Mouse (Mus musculus): ENCODE measurements around the gene Slc26a11. TPM values are rescaled to one million over a fixed set of nuclear protein-coding genes. Genes with fewer than 3 reads are reported as not detected.
A peak's percentile ranks its signal among the peaks of the same experiment; 100 is the strongest.
"Not testable (repeated sequence)": the region's sequence is repeated elsewhere in the genome, so short reads cannot be mapped to it uniquely, and the experiment has no call there.

Slc26a11 gene
- polyA plus RNA-seq, 1 experiment from 2014 or later = 12.3 TPM

DNA sequence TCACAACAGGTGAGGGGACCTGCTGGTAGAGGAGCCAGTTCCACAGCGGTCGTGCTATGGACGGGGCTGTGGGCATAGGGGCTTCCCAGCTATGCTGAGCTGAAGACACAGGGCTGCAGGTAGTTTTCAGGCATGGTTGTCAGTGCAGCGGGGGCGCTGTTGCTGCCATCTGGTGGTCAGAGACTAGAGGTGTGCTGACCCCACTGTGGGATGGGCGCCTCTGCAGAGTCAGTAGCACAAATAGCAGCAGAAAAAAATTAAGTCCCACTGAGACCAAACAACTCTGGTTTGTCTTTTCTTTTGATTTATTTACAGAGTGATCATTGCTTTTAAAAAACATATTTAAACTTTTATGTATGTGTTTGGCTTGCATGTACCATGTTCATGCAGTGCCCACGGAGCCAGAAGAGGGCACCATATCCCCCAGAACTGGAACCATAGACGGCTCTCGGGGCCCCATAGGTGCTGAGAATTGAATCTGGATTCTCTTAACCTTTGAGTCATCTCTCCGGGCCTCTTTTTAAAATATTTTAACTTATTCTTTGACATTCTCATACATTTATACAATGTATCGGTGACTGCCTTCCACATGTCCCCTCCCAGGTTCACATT, 8.3 kb downstream of the Slc26a11 start:
- Histone ChIP-seq H3K9me3 (no peaks in the 10 kb centered on the region), H3K4me3 (no peak overlapping the region), H3K27me3 (no peaks in the 10 kb centered on the region), H3K27ac (no peak overlapping the region), H3K36me3 (peaks cover 16% of the 10 kb centered on the region; the same call in 1 of the 2 replicates), H3K9ac (no peak overlapping the region), H3K4me1 (no peaks in the 10 kb centered on the region), H3K4me2 (no peak overlapping the region)
- 31% methylated on average over 11 of the region's 11 CpGs for WGBS
- ATAC-seq (ENCODE audit: borderline replicate concordance, extremely low read depth, low FRiP score, low TSS enrichment) = peak; percentile 70; the same call in 1 of the 2 replicates

DNA sequence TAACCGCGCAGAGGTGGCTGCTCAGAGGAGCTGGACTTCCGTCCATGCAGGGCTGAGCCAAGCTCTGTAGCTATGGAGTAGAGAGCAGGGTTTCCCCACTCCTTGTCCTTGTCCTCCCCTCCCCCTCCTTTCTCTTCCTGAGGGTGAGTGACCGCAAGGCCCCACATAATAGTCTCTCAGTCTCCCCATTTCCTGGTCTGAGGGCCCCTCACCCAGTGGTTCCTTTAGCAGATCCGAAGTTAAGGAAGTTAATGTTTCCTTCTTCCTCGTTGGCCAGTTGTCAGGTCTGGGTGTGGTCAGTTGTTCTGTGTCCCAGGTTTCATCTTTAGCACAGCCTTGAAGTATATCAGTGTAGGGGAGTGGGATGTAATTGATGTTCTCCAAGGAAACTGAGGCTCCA, 20.1 kb downstream of the Slc26a11 start:
- 53% methylated on average over 6 of the region's 6 CpGs for WGBS
- Histone ChIP-seq H3K4me1 (peaks cover 6% of the 10 kb centered on the region; the same call in 1 of the 2 replicates), H3K9me3 (no peaks in the 10 kb centered on the region), H3K9ac (no peak overlapping the region), H3K4me3 (no peak overlapping the region), H3K27ac (no peak overlapping the region), H3K4me2 (no peak overlapping the region), H3K27me3 (no peaks in the 10 kb centered on the region), H3K36me3 (peaks cover 14% of the 10 kb centered on the region; the same call in 1 of the 2 replicates)
- ATAC-seq (ENCODE audit: borderline replicate concordance, extremely low read depth, low FRiP score, low TSS enrichment) = no peak

DNA sequence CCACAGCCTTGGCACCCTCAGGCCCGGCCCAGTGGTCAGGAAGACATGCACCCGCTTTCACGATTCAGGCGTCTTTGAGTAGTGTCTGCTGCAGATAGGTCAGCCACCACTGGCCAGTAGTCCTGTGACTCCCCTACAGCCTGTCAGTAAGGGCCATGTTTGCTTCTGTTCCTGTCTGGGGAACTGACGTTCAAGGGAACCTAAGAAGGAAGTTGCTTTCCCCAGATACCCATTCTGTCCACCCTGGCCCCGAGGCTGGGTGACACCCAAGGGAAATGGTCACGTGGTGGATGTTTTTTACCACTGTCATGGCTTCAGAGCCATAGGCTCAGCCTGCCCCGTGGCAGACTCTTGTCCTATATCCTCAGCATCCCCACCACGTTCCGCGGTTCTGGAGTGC, 22.0 kb downstream of the Slc26a11 start:
- Histone ChIP-seq H3K9me3 (no peaks in the 10 kb centered on the region), H3K4me3 (no peak overlapping the region), H3K36me3 (peaks cover 15% of the 10 kb centered on the region; the same call in 1 of the 2 replicates), H3K4me2 (no peak overlapping the region), H3K4me1 (peaks cover 6% of the 10 kb centered on the region; the same call in 1 of the 2 replicates), H3K27me3 (no peaks in the 10 kb centered on the region), H3K9ac (no peak overlapping the region), H3K27ac (no peak overlapping the region)
- WGBS = 90% methylated on average over 11 of the region's 11 CpGs
- no peak for ATAC-seq (ENCODE audit: borderline replicate concordance, extremely low read depth, low FRiP score, low TSS enrichment)

DNA sequence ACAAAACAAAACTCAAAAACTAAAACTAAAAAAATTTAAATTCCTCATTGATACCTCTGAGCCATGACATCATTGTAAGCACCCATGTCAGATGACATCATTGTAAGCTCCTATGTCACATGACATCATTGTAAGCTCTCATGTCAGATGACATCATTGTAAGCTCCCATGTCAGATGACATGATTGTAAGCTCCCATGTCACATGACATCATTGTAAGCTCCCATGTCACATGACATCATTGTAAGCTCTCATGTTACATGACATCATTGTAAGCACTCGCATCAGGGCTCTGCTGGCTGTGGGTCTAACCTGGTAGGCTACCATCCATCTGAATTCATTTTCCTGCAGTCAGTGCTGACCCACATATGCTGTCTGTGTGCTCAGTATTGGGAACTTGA, 23.2 kb downstream of the Slc26a11 start:
- Histone ChIP-seq H3K27me3 (no peaks in the 10 kb centered on the region), H3K9me3 (no peaks in the 10 kb centered on the region), H3K36me3 (peaks cover 15% of the 10 kb centered on the region; the same call in 1 of the 2 replicates), H3K9ac (no peak overlapping the region), H3K4me1 (peaks cover 6% of the 10 kb centered on the region; the same call in 1 of the 2 replicates), H3K4me2 (no peak overlapping the region), H3K27ac (no peak overlapping the region), H3K4me3 (no peak overlapping the region)
- no peak for ATAC-seq (ENCODE audit: borderline replicate concordance, extremely low read depth, low FRiP score, low TSS enrichment)
- 91% methylated on average over 1 of the region's 1 CpGs for WGBS

DNA sequence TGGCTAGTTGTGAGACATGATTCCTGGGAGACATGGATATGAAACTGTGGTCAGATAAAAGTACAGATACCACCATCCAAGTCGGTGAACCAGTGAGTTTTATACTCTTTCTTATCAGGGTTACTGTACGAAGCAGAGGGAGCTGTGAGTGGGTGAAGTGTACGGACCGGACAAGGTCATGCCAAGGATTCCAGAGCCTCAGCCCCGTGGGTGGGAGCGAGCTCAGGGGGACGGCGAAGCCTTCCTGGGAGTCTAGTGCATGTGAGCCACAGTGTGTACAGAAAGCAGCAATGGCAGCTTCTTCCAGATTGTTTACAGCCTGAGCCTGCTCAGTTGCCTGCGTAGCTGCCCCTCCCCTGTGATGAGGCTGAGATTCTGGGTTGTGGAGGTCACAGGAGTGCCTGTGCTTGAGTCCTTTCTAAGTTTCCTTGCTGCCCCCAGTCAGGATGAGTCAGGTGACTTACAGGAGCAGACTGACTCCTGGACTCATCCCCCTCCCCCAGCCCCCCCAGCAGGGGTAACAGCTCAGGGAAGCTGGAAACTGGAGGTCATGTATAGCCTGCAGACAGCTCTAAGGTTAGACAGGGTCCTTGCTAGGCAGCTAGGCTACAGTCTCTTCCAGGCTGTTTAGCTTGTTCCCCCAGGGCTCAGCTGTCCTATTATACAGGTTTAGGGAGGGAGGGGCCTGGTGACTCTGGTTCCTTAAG, 26.4 kb downstream of the Slc26a11 start:
- no peaks in the 10 kb centered on the region for H3K9me3 ChIP-seq
- no peak overlapping the region for H3K27ac ChIP-seq
- ATAC-seq (ENCODE audit: borderline replicate concordance, extremely low read depth, low FRiP score, low TSS enrichment) = peak; percentile 19; the same call in 1 of the 2 replicates
- H3K27me3 ChIP-seq = no peaks in the 10 kb centered on the region
- 56% methylated on average over 9 of the region's 9 CpGs for WGBS
- H3K4me3 ChIP-seq = no peak overlapping the region
- H3K36me3 ChIP-seq = peaks cover 15% of the 10 kb centered on the region; the same call in 1 of the 2 replicates
- H3K4me1 ChIP-seq = no peaks in the 10 kb centered on the region
- H3K4me2 ChIP-seq = no peak overlapping the region
- H3K9ac ChIP-seq = no peak overlapping the region

DNA sequence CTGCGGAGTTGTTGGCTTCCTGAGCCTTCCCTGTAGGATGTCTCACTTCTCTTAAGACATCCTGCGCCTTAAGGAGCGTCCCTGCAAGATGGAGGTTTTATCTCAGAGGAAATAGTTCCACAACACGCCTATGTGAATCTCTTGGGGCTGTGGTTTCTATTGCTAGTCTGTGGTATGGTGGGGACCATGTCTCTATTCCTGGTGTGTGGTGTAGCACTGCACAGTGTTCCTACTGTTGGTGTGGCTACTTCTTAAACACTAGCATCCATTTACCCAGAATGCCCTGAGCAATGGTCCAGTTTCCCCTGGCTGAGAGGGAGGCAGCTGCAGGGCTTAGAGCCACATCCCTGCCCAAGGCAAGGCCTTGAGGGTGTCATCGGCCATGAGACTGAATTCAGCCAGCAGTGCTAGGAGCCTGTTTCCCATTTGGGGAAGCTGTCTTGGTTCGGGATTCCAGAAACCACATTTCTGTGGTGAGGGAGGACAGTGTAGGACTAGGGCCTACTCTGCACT, 27.0 kb downstream of the Slc26a11 start:
- 71% methylated on average over 6 of the region's 6 CpGs for WGBS

DNA sequence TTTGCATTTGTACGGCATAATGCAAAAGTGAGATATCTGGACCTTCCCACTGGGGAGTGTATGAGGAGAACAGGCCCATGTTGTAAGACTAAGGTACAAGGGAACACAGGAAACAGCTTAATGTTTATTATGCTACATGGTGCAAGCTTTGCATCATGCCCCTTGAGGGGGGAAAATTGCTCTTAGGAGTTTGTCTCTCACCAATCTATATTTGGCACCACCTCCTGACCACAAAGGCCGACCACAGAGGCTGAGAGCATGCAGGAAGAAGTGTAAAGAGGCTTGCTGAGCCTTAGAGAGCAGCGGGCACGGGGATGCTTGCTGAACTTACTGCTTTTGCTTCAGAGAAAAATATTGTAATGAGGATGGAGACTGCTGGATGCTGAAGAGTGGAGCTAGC, 29.5 kb downstream of the Slc26a11 start:
- no peak overlapping the region for H3K9ac ChIP-seq
- no peaks in the 10 kb centered on the region for H3K9me3 ChIP-seq
- no peaks in the 10 kb centered on the region for H3K27me3 ChIP-seq
- H3K27ac ChIP-seq = no peak overlapping the region
- H3K4me2 ChIP-seq = no peak overlapping the region
- H3K4me1 ChIP-seq = peaks cover 13% of the 10 kb centered on the region
- 68% methylated on average over 4 of the region's 4 CpGs for WGBS
- H3K36me3 ChIP-seq = peaks cover 4% of the 10 kb centered on the region; the same call in 1 of the 2 replicates
- H3K4me3 ChIP-seq = no peak overlapping the region
- ATAC-seq (ENCODE audit: borderline replicate concordance, extremely low read depth, low FRiP score, low TSS enrichment) = no peak

More for the DNA sequence above, 27.0 kb downstream of the Slc26a11 start:
- Histone ChIP-seq H3K4me2 (no peak overlapping the region), H3K9me3 (no peaks in the 10 kb centered on the region), H3K36me3 (peaks cover 11% of the 10 kb centered on the region; the same call in 1 of the 2 replicates), H3K4me1 (0 out of 2 replicates have a peak, but pooled peaks cover 2% of the 10 kb centered on the region), H3K4me3 (no peak overlapping the region), H3K27ac (no peak overlapping the region), H3K9ac (no peak overlapping the region), H3K27me3 (no peaks in the 10 kb centered on the region)
- ATAC-seq (ENCODE audit: borderline replicate concordance, extremely low read depth, low FRiP score, low TSS enrichment) = no peak

DNA sequence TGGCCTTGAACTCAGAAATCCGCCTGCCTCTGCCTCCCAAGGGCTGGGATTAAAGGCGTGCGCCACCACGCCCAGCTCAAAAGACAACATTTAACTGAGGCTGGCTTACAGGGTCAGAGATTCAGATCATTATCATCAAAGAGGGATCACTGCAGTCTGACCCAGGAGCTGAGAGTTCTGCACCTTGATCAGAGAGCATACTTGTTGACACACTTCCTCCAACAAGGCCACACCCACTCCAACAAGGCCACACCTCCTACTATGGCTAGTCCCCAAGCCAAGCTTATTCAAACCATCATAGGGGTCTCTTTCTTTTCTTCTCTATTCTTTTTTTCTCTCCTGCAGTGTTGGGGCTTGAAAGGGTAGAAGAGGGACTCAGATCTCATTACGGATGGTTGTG, 30.9 kb downstream of the Slc26a11 start:
- Histone ChIP-seq H3K4me2 (no peak overlapping the region), H3K27me3 (no peaks in the 10 kb centered on the region), H3K9ac (no peak overlapping the region), H3K27ac (no peak overlapping the region), H3K4me1 (peaks cover 19% of the 10 kb centered on the region), H3K9me3 (no peaks in the 10 kb centered on the region), H3K4me3 (no peak overlapping the region), H3K36me3 (no peaks in the 10 kb centered on the region)
- no peak for ATAC-seq (ENCODE audit: borderline replicate concordance, extremely low read depth, low FRiP score, low TSS enrichment)
- 91% methylated on average over 5 of the region's 5 CpGs for WGBS

DNA sequence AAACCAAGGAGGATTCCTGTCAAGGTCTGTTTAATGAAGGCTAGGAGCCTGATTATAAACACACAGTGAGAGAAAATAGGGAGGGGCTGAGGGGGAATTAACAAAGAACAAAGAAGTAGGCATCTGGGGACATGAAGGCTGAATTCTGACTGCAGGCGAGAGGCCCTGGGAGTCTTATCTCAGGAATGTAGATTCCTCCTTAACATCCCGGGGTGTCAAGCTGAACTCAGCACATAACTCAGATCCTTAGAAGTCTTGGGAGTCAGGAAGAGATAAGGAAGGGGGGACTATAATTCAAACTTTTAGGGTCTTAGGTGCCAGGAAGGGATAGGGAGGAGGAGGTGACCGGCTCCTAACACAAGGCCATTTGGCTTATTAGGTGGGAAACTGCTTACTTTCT, 31.9 kb downstream of the Slc26a11 start:
- H3K9me3 ChIP-seq; H3K9ac ChIP-seq; ATAC-seq (ENCODE audit: borderline replicate concordance, extremely low read depth, low FRiP score, low TSS enrichment); H3K4me2 ChIP-seq; H3K36me3 ChIP-seq; H3K4me3 ChIP-seq; H3K27me3 ChIP-seq: not testable (repeated sequence)
- 12% methylated on average over 3 of the region's 3 CpGs for whole genome bisulfite sequencing
- Histone ChIP-seq H3K27ac (peak overlapping the region; percentile 48; the same call in 1 of the 2 replicates), H3K4me1 (peaks cover 29% of the 10 kb centered on the region)

DNA sequence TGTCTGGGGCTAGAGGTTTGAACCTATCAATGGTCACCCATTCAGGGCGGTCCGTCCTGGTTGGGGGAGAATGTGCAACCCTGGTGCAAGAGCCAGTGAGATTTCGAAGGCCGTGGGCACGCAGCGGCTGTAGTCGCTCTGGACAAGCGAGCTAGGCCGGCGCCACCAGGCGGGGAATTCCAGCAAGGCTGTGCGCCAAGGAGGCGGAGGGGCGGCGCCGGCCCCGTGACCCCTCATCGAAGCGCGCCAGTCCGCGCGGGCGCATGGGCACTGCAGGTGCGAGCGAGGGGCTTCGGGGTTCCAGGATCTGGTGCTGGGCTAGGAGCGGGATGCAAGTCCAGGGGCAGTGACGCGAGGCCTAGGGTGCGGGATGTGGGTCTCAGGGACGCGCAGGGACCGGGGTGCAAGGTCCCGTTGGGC, 34.5 kb downstream of the Slc26a11 start:
- Histone ChIP-seq H3K27ac (peak overlapping the region; percentile 91), H3K9me3 (no peaks in the 10 kb centered on the region), H3K4me3 (peak overlapping the region; percentile 62), H3K27me3 (peaks cover 8% of the 10 kb centered on the region; the same call in 1 of the 2 replicates), H3K36me3 (no peaks in the 10 kb centered on the region), H3K9ac (peak overlapping the region; percentile 68), H3K4me1 (peaks cover 47% of the 10 kb centered on the region), H3K4me2 (peak overlapping the region; percentile 93)
- ATAC-seq (ENCODE audit: borderline replicate concordance, extremely low read depth, low FRiP score, low TSS enrichment) = peak; percentile 53; the same call in 1 of the 2 replicates
- WGBS = under 1% methylated on average over 35 of the region's 35 CpGs

DNA sequence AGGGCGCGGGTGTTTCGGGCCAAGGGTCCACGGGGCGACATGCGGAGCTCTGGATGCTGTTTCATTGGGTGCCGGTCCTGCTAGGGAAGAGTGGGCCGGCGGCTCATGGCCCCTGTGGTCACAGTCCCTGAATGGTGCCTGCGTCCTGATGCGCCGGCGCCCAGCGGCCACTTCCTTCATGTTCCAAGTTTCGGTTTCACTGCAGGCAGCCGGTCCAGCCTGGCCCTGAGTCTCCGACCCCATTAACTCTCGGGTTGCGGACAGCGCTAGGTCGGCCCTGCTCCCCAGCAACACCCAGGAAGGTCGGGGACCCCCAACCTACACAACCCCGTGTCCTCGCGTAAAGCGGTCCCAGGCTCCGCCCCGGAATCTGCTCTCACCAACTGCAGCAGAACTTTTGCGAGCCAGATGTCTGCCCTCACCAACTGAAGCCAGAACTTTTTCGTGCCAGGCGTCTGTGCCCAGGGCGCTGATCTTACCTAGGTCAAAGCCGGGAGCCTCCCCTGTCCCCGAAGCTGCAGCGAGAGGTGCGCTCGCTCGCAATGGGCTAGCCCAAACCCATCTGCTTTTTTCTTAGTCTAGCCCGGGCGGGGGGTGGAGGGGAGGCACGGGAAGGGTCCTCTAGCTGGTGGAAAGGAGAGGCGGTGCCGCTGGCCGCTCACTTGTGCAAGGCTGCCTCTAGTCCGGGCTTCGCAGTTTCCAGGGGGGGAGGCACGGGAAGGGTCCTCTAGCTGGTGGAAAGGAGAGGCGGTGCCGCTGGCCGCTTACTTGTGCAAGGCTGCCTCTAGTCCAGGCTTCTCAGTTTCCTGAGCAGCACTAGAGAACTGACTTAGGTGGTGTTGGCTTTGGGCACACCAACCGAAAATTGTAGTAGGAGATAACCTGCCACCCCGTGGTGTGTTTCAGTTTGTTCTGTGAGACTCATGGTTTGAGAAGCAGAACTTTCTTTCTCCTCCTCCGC, 35.2 kb downstream of the Slc26a11 start:
- Histone ChIP-seq H3K4me1 (peaks cover 52% of the 10 kb centered on the region), H3K27me3 (peaks cover 8% of the 10 kb centered on the region; the same call in 1 of the 2 replicates), H3K9me3 (no peaks in the 10 kb centered on the region), H3K4me2 (peak overlapping the region; percentile 93), H3K9ac (peak overlapping the region; percentile 68), H3K36me3 (no peaks in the 10 kb centered on the region), H3K4me3 (peak overlapping the region; percentile 62), H3K27ac (peak overlapping the region; percentile 91)
- 1% methylated on average over 53 of the region's 53 CpGs for WGBS
- ATAC-seq (ENCODE audit: borderline replicate concordance, extremely low read depth, low FRiP score, low TSS enrichment) = peak; percentile 32; the same call in 1 of the 2 replicates
